Mouse (Mus musculus) liver, embryonic 14.5 days (tissue): Measurements from ENCODE around the gene Trib2.

ENCODE experiments used
- CTCF ChIP-seq: IDR thresholded peaks from 2 replicates; pipeline ENCODE4 v1.5.1; 2016; ENCODE audit warnings: antibody characterized with exemption, low read depth, control low read depth
- EP300 ChIP-seq: IDR thresholded peaks from 2 replicates; pipeline ENCODE4 v1.6.1; 2016; ENCODE audit warnings: antibody characterized with exemption, low read depth

DNA sequence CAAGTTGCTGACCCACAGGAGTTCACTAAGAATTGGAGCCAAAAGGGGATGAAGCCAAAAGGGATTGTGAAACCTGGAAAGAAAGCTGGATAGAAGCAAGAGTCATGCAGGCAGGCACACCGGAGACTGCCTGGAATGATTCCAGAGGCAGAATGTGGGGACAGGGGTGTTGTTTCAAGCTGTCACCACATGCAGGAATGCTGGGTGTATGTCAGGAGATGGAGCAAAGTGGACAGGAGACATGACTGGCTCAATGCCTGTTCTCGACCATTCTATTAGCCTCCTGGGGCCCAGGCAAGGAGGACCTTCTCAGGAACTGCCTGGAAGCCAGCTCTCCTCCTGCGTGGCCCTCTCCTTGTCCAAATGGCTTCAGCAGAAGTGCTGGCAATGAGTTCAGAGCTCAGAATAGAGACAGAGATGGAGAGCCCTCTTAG is 33.2 kb upstream of the Trib2 start:
- TF ChIP-seq CTCF, result no peak
- no peak for TF ChIP-seq EP300
